Mouse (Mus musculus) ES-E14 (cell line): ENCODE data around the gene Foxs1.

ENCODE experiments used
- CHD2 ChIP-seq: IDR thresholded peaks from 2 replicates; pipeline ENCODE4 v1.6.1; 2014; ENCODE audit warnings: mild to moderate bottlenecking, low read depth, low read length, inconsistent platforms
- HCFC1 ChIP-seq: IDR thresholded peaks from 2 replicates; pipeline ENCODE4 v1.6.1; 2012; ENCODE audit warnings: low read length, inconsistent platforms, borderline replicate concordance; ENCODE audit not compliant: insufficient read depth
- ZNF384 ChIP-seq: IDR thresholded peaks from 2 replicates; pipeline ENCODE4 v1.6.1; 2012; ENCODE audit warnings: low read depth, low read length, inconsistent platforms

DNA sequence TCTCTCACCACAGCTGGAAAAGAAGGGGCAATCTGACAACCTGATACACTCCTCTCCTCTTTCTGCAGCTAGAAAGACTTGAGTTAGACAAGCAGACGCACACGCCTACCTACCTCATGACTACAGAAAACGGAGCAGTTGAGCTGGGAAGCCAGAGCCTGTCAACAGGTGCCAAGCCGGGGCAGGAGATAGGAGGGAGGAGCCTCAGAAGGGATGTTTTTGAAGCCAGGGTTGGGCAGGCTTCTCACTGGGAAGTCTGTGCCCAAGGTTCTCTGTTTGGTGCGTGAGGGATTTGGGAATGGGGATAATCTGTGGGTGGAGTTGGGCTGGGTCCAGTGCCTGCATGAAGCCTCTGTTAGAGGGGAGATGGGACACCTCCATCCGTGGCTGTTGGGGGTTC lies 21.6 kb downstream of the Foxs1 start:
- no peak for TF ChIP-seq HCFC1
- no peak for TF ChIP-seq ZNF384
- TF ChIP-seq CHD2: no peak
